Mouse (Mus musculus) adrenal gland, adult 18-20 months (tissue): ENCODE data around the gene 1700031F05Rik. TPM values are rescaled to one million over a fixed set of nuclear protein-coding genes. Genes with fewer than 3 reads are reported as not detected.
"Not testable (repeated sequence)": the region's sequence is repeated elsewhere in the genome, so short reads cannot be mapped to it uniquely, and the experiment has no call there.

ENCODE experiments used
- DNase-seq, 2 experiments: peaks; one replicate each; pipeline ENCODE4 v3.0.0; 2021 to 2022; ENCODE audit warnings: low spot score in 2 of 2
- long read RNA-seq, 2 experiments: library from polyadenylated mRNA; stranded (forward); transcript quantifications; one replicate each; pipeline ENCODE4 v2.0.0; 2021
- total RNA-seq, 2 experiments: library from RNA; stranded (reverse); gene quantifications; 1 replicate in 1 of 2; 2 replicates in 1 of 2; pipeline ENCODE4 v1.2.3; 2021

The 1700031F05Rik gene
- total RNA-seq, result not detected
- long read RNA-seq, experiment 1, result 0 reads
- long read RNA-seq, experiment 2, result 0 reads

- DNase-seq, result no peak
Measured at GRCm38 (mm10) chrX:102867871-102868270, at the start of gene 1700031F05Rik. TSS of gene 1700031F05Rik (minus strand) at chrX:102867971.

GRCm38 (mm10) chrX:102914823-102915222, 47.1 kb upstream of the 1700031F05Rik start:
- not testable (repeated sequence) for DNase-seq

- DNase-seq, result not testable (repeated sequence)
Measured at GRCm38 (mm10) chrX:102908587-102908986, 40.8 kb upstream of the 1700031F05Rik start, which contains the start of the genes Dmrtc1a and 1700011M02Rik. TSS of gene Dmrtc1a (minus strand) at chrX:102908687. TSS of gene 1700011M02Rik (plus strand) at chrX:102908905.

GRCm38 (mm10) chrX:102854516-102854915, 13.3 kb downstream of the 1700031F05Rik start, which contains the start of gene Dmrtc1c2:
TSS of gene Dmrtc1c2 (minus strand) at chrX:102854616.
- not testable (repeated sequence) for DNase-seq

GRCm38 (mm10) chrX:102812311-102812710, 55.5 kb downstream of the 1700031F05Rik start:
- no peak for DNase-seq

Other genes with a start within 250 kb of the 1700031F05Rik start
- gene Phka1, start 223.7 kb downstream of the 1700031F05Rik start, total RNA-seq, result 10 to 100 TPM; 13.0 to 15.9 TPM
- 1 to 10 TPM in 1 of 2 experiments, not detected in 1; 5.8 TPM for gene Gm3880, start 181.0 kb downstream of the 1700031F05Rik start, total RNA-seq
- not detected for gene Gm9112, start 160.3 kb downstream of the 1700031F05Rik start, total RNA-seq
- not detected for gene Dmrtc1b, start 160.1 kb downstream of the 1700031F05Rik start, total RNA-seq
- gene Dmrtc1c1, start 65.0 kb downstream of the 1700031F05Rik start, total RNA-seq, result not detected
- not detected for gene Dmrtc1c2, start 13.4 kb downstream of the 1700031F05Rik start, total RNA-seq
- 1 to 10 TPM in 1 of 2 experiments, under 1 TPM in 1; 0.50 to 4.5 TPM for gene Dmrtc1a, start 40.7 kb upstream of the 1700031F05Rik start, total RNA-seq
- gene 1700011M02Rik, start 40.9 kb upstream of the 1700031F05Rik start, total RNA-seq, result not detected
- 1 to 10 TPM in 1 of 2 experiments, not detected in 1; 9.2 TPM for gene 1700018G05Rik, start 60.4 kb upstream of the 1700031F05Rik start, total RNA-seq